Mouse (Mus musculus): ENCODE measurements around the gene Fbll1. TPM values are rescaled to one million over a fixed set of nuclear protein-coding genes. Genes with fewer than 3 reads are reported as not detected.
A peak's percentile ranks its signal among the peaks of the same experiment; 100 is the strongest.
"Not testable (repeated sequence)": the region's sequence is repeated elsewhere in the genome, so short reads cannot be mapped to it uniquely, and the experiment has no call there.

Gene Fbll1
- 0.02 TPM for polyA plus RNA-seq (2012; fragmentation: generic; extraction: Trizol)
- long read RNA-seq, experiment 1: 0 reads
- long read RNA-seq, experiment 2: 0 reads

DNA sequence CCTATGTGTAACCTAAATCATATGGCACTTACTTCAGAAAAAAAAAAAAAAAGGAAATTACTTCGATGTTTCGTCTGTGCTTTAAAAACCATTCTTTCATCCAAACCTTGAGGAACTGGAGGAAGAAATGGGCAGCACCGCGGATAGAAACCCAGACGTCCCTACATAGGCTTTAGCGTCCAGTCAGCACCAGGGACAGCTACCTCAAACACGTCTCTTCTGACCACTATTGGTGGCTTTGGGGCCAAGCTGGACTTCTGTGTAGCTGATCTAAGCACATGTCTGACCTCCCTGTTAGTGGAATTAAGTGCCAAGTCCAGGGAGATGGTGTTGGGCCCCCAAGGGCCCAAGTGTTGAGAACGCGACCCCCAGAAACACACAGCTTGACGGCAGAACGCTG is at the start of gene Fbll1:
Gene Fbll1, minus strand, starts transcription at position 11 of the 400 bp plus-strand sequence.
- Histone ChIP-seq H3ac (ENCODE audit: control insufficient read depth, insufficient read length, low read depth) (no peak within 1 kb of the TSS), H3K4me3 (ENCODE audit: insufficient read depth, poor library complexity, severe bottlenecking) (no peak within 1 kb of the TSS), H3K79me2 (ENCODE audit: control insufficient read depth, insufficient read depth) (no peaks in the 10 kb centered on the region), H3K27me3 (ENCODE audit: control insufficient read depth, insufficient read depth, insufficient read length) (no peaks in the 10 kb centered on the region), H3K79me3 (ENCODE audit: low read depth) (no peaks in the 10 kb centered on the region), H3K36me3 (ENCODE audit: control insufficient read depth, insufficient read depth) (no peaks in the 10 kb centered on the region)
- no peak for TF ChIP-seq USF1 (IDR thresholded peaks at IDR 0.05; ENCODE audit: low read depth)

DNA sequence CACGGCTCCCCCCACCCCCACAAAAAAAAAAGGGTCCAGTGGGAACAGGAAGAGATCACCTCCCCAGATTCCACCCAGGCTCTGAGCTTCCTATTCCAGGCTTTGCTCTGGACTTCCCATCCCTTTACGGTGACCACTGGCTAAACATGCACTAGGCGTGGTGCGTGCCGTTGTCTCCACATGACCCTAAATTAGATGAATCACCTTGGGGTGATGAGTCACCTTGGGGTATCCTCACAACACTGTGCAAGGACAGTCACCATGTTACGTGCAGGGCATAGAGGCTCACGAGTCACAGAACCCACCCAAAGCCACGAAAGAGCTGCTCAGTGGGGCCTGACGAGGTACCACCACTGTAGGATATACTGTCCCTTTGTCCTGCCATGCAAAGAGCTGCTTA is 45.6 kb upstream of the Fbll1 start:
- H3ac ChIP-seq (ENCODE audit: control insufficient read depth, insufficient read length, low read depth): no peak overlapping the region
- H3K79me2 ChIP-seq (ENCODE audit: control insufficient read depth, insufficient read depth): no peaks in the 10 kb centered on the region
- H3K27me3 ChIP-seq (ENCODE audit: control insufficient read depth, insufficient read depth, insufficient read length): no peaks in the 10 kb centered on the region
- no peaks in the 10 kb centered on the region for H3K79me3 ChIP-seq (ENCODE audit: low read depth)
- no peak overlapping the region for H3K4me3 ChIP-seq (ENCODE audit: insufficient read depth, poor library complexity, severe bottlenecking)
- peaks cover 17% of the 10 kb centered on the region for H3K36me3 ChIP-seq (ENCODE audit: control insufficient read depth, insufficient read depth)
- TF ChIP-seq MYOD1 (IDR thresholded peaks at IDR 0.05; ENCODE audit: control insufficient read depth, insufficient read length, low read depth) (peak; percentile 39), USF1 (IDR thresholded peaks at IDR 0.05; ENCODE audit: low read depth) (peak; percentile 82), CEBPB (IDR thresholded peaks at IDR 0.05; ENCODE audit: low read depth) (no peak), MAX (IDR thresholded peaks at IDR 0.05) (peak; percentile 81), MYOG (IDR thresholded peaks at IDR 0.05; ENCODE audit: control insufficient read depth, extremely low read depth, insufficient read length) (no peak), FOSL1 (IDR thresholded peaks at IDR 0.05; ENCODE audit: insufficient read depth, low read length, poor library complexity, severe bottlenecking) (peak; percentile 98), CTCF (IDR thresholded peaks at IDR 0.05; ENCODE audit: control insufficient read depth, insufficient read depth, insufficient read length) (no peak)

GRCm38 (mm10) chr11:35842560-35842959 is 43.9 kb upstream of the Fbll1 start:
- H3K27me3 ChIP-seq (ENCODE audit: control insufficient read depth, insufficient read depth, insufficient read length); H3K4me3 ChIP-seq (ENCODE audit: insufficient read depth, poor library complexity, severe bottlenecking); H3K79me3 ChIP-seq (ENCODE audit: low read depth); H3K79me2 ChIP-seq (ENCODE audit: control insufficient read depth, insufficient read depth); H3ac ChIP-seq (ENCODE audit: control insufficient read depth, insufficient read length, low read depth): not testable (repeated sequence)
- H3K36me3 ChIP-seq (ENCODE audit: control insufficient read depth, insufficient read depth): peaks cover 17% of the 10 kb centered on the region

DNA sequence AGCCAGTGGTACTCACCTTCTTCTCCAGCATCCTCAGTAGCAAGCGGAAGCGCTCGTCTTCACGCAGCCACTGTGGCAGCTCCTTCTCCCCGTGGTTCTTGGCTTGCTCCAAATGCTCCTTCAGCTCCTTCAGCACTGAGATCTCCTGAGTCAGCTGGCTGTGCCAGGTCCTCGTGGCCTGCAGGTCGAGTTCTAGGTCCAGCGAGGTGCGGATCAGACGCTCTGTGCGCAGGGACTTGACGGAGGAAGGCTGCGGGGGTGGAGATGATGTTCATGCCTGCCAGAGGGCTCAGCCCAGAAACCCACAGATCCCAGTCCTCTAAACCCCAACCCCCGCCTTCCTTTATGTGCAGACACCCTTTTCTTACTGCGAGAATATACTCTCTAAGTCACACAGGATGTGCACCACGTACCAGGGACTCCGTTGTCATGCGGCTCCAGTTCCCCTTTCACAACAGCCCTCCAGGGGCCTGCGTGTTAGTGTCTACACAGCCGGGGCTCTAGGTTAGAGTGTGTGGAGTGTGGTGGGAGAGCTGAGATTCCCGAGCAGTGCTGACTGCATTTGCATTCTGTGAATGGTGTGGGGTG is 43.1 kb upstream of the Fbll1 start:
- TF ChIP-seq USF1 (IDR thresholded peaks at IDR 0.05; ENCODE audit: low read depth): no peak
- TF ChIP-seq CTCF (IDR thresholded peaks at IDR 0.05; ENCODE audit: control insufficient read depth, insufficient read depth, insufficient read length): no peak
- no peak for TF ChIP-seq CEBPB (IDR thresholded peaks at IDR 0.05; ENCODE audit: low read depth)
- TF ChIP-seq MYOD1 (IDR thresholded peaks at IDR 0.05; ENCODE audit: control insufficient read depth, insufficient read length, low read depth): no peak
- no peak for TF ChIP-seq FOSL1 (IDR thresholded peaks at IDR 0.05; ENCODE audit: insufficient read depth, low read length, poor library complexity, severe bottlenecking)
- TF ChIP-seq MYOG (IDR thresholded peaks at IDR 0.05; ENCODE audit: control insufficient read depth, extremely low read depth, insufficient read length): no peak
- no peak for TF ChIP-seq MAX (IDR thresholded peaks at IDR 0.05)
- no peaks in the 10 kb centered on the region for H3K79me2 ChIP-seq (ENCODE audit: control insufficient read depth, insufficient read depth)
- H3K79me3 ChIP-seq (ENCODE audit: low read depth): no peaks in the 10 kb centered on the region
- H3ac ChIP-seq (ENCODE audit: control insufficient read depth, insufficient read length, low read depth): no peak overlapping the region
- H3K36me3 ChIP-seq (ENCODE audit: control insufficient read depth, insufficient read depth): peaks cover 17% of the 10 kb centered on the region
- H3K27me3 ChIP-seq (ENCODE audit: control insufficient read depth, insufficient read depth, insufficient read length): no peaks in the 10 kb centered on the region
- H3K4me3 ChIP-seq (ENCODE audit: insufficient read depth, poor library complexity, severe bottlenecking): no peak overlapping the region

DNA sequence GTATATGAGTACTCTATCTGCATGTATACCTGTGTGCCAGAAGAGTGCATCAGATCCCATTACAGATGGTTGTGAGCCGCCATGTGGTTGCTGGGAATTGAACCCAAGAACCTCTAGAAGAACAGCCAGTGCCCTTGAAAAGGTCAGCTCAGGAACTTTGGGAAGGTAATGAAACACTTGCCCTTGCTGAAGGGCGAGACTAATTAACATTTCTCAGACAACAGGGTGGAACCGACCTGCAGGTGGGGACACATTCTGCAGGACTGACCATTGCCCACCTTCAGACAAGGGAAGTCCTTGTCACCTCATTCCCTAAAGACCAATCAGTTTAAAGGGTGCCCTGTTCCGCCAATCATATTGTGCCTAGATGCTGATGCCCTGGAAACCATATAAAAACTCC is 42.1 kb upstream of the Fbll1 start:
- H3K79me2 ChIP-seq (ENCODE audit: control insufficient read depth, insufficient read depth); H3K4me3 ChIP-seq (ENCODE audit: insufficient read depth, poor library complexity, severe bottlenecking); H3ac ChIP-seq (ENCODE audit: control insufficient read depth, insufficient read length, low read depth); H3K79me3 ChIP-seq (ENCODE audit: low read depth); H3K27me3 ChIP-seq (ENCODE audit: control insufficient read depth, insufficient read depth, insufficient read length): not testable (repeated sequence)
- peaks cover 17% of the 10 kb centered on the region for H3K36me3 ChIP-seq (ENCODE audit: control insufficient read depth, insufficient read depth)

- Histone ChIP-seq H3K4me3 (ENCODE audit: insufficient read depth, poor library complexity, severe bottlenecking) (no peak overlapping the region), H3K27me3 (ENCODE audit: control insufficient read depth, insufficient read depth, insufficient read length) (no peaks in the 10 kb centered on the region), H3K79me2 (ENCODE audit: control insufficient read depth, insufficient read depth) (no peaks in the 10 kb centered on the region), H3K36me3 (ENCODE audit: control insufficient read depth, insufficient read depth) (peaks cover 17% of the 10 kb centered on the region), H3K79me3 (ENCODE audit: low read depth) (no peaks in the 10 kb centered on the region), H3ac (ENCODE audit: control insufficient read depth, insufficient read length, low read depth) (no peak overlapping the region)
- TF ChIP-seq FOSL1 (IDR thresholded peaks at IDR 0.05; ENCODE audit: insufficient read depth, low read length, poor library complexity, severe bottlenecking): no peak
- no peak for TF ChIP-seq MAX (IDR thresholded peaks at IDR 0.05)
- TF ChIP-seq USF1 (IDR thresholded peaks at IDR 0.05; ENCODE audit: low read depth): no peak
- no peak for TF ChIP-seq CTCF (IDR thresholded peaks at IDR 0.05; ENCODE audit: control insufficient read depth, insufficient read depth, insufficient read length)
- no peak for TF ChIP-seq CEBPB (IDR thresholded peaks at IDR 0.05; ENCODE audit: low read depth)
- no peak for TF ChIP-seq MYOD1 (IDR thresholded peaks at IDR 0.05; ENCODE audit: control insufficient read depth, insufficient read length, low read depth)
- TF ChIP-seq MYOG (IDR thresholded peaks at IDR 0.05; ENCODE audit: control insufficient read depth, extremely low read depth, insufficient read length): no peak
Measured at GRCm38 (mm10) chr11:35840282-35840681, 41.6 kb upstream of the Fbll1 start.
